Mouse (Mus musculus): Measurements from ENCODE around the gene Sptlc2. TPM values are rescaled to one million over a fixed set of nuclear protein-coding genes. Genes with fewer than 3 reads are reported as not detected.

The Sptlc2 gene
- polyA plus RNA-seq, 2 experiments = 8.0 to 28.2 TPM

- no peak for ATAC-seq (ENCODE audit: insufficient read depth)
- WGBS (ENCODE audit: insufficient replicate concordance) = 70% methylated on average over 6 of the region's 6 CpGs
- Histone ChIP-seq H3K4me2 (ENCODE audit: low read depth) (no peak overlapping the region), H3K27ac (no peak overlapping the region), H3K9me3 (ENCODE audit: control insufficient read depth, low read length) (no peaks in the 10 kb centered on the region), H3K27me3 (ENCODE audit: control insufficient read depth, insufficient read depth, low read length) (no peaks in the 10 kb centered on the region), H3K9ac (replicated peaks) (no peak overlapping the region), H3K36me3 (replicated peaks; ENCODE audit: control insufficient read depth, insufficient read depth, low read depth) (no peaks in the 10 kb centered on the region), H3K4me3 (ENCODE audit: insufficient read depth in 1 of 2, low read depth in 2 of 2, low read length in 2 of 2) (no peak overlapping the region), H3K4me1 (replicated peaks; ENCODE audit: control insufficient read depth in 2 of 2, insufficient read depth in 2 of 2, low read length in 1 of 2) (peaks cover 0 to 2% of the 10 kb centered on the region in 2 experiments; a peak in 2 of 4 replicates)
- no peak for DNase-seq (ENCODE audit: low read depth in 3 of 3, low spot score in 3 of 3)
- TF ChIP-seq EP300 (IDR thresholded peaks at IDR 0.05; ENCODE audit: low read depth) = no peak
- TF ChIP-seq CTCF (IDR thresholded peaks at IDR 0.05; ENCODE audit: low read depth) = no peak
Observed at GRCm38 (mm10) chr12:87374159-87374558, 14.0 kb downstream of the Sptlc2 start.

GRCm38 (mm10) chr12:87369319-87369718, 18.8 kb downstream of the Sptlc2 start:
- Histone ChIP-seq H3K9me3 (ENCODE audit: control insufficient read depth, low read length) (no peaks in the 10 kb centered on the region), H3K4me1 (replicated peaks; ENCODE audit: control insufficient read depth in 2 of 2, insufficient read depth in 2 of 2, low read length in 1 of 2) (no peaks in the 10 kb centered on the region; a peak in 1 of 4 replicates), H3K36me3 (replicated peaks; ENCODE audit: control insufficient read depth, insufficient read depth, low read depth) (no peaks in the 10 kb centered on the region; the same call in 1 of the 2 replicates), H3K27ac (no peak overlapping the region), H3K27me3 (ENCODE audit: control insufficient read depth, insufficient read depth, low read length) (no peaks in the 10 kb centered on the region), H3K4me3 (ENCODE audit: insufficient read depth in 1 of 2, low read depth in 2 of 2, low read length in 2 of 2) (no peak overlapping the region), H3K9ac (replicated peaks) (no peak overlapping the region), H3K4me2 (ENCODE audit: low read depth) (no peak overlapping the region)
- TF ChIP-seq EP300 (IDR thresholded peaks at IDR 0.05; ENCODE audit: low read depth) (no peak), CTCF (IDR thresholded peaks at IDR 0.05; ENCODE audit: low read depth) (no peak)
- DNase-seq (ENCODE audit: low read depth in 3 of 3, low spot score in 3 of 3) = no peak
- 50% methylated on average over 2 of the region's 2 CpGs for WGBS (ENCODE audit: insufficient replicate concordance)
- ATAC-seq (ENCODE audit: insufficient read depth) = no peak

GRCm38 (mm10) chr12:87368092-87368491, 20.1 kb downstream of the Sptlc2 start:
- Histone ChIP-seq H3K36me3 (replicated peaks; ENCODE audit: control insufficient read depth, insufficient read depth, low read depth) (no peaks in the 10 kb centered on the region; the same call in 1 of the 2 replicates), H3K27ac (no peak overlapping the region), H3K4me3 (ENCODE audit: insufficient read depth in 1 of 2, low read depth in 2 of 2, low read length in 2 of 2) (no peak overlapping the region), H3K27me3 (ENCODE audit: control insufficient read depth, insufficient read depth, low read length) (no peaks in the 10 kb centered on the region), H3K4me1 (replicated peaks; ENCODE audit: control insufficient read depth in 2 of 2, insufficient read depth in 2 of 2, low read length in 1 of 2) (no peaks in the 10 kb centered on the region; a peak in 1 of 4 replicates), H3K9me3 (ENCODE audit: control insufficient read depth, low read length) (no peaks in the 10 kb centered on the region), H3K9ac (replicated peaks) (no peak overlapping the region), H3K4me2 (ENCODE audit: low read depth) (no peak overlapping the region)
- ATAC-seq (ENCODE audit: insufficient read depth) (no peak), DNase-seq (ENCODE audit: low read depth in 3 of 3, low spot score in 3 of 3) (no peak)
- TF ChIP-seq EP300 (IDR thresholded peaks at IDR 0.05; ENCODE audit: low read depth) = no peak
- no peak for TF ChIP-seq CTCF (IDR thresholded peaks at IDR 0.05; ENCODE audit: low read depth)

GRCm38 (mm10) chr12:87365676-87366075, 22.5 kb downstream of the Sptlc2 start:
- Histone ChIP-seq H3K9me3 (ENCODE audit: control insufficient read depth, low read length) (no peaks in the 10 kb centered on the region), H3K27ac (no peak overlapping the region), H3K4me2 (ENCODE audit: low read depth) (no peak overlapping the region), H3K4me1 (replicated peaks; ENCODE audit: control insufficient read depth in 2 of 2, insufficient read depth in 2 of 2, low read length in 1 of 2) (no peaks in the 10 kb centered on the region), H3K36me3 (replicated peaks; ENCODE audit: control insufficient read depth, insufficient read depth, low read depth) (no peaks in the 10 kb centered on the region; the same call in 1 of the 2 replicates), H3K9ac (replicated peaks) (no peak overlapping the region), H3K4me3 (ENCODE audit: insufficient read depth in 1 of 2, low read depth in 2 of 2, low read length in 2 of 2) (no peak overlapping the region), H3K27me3 (ENCODE audit: control insufficient read depth, insufficient read depth, low read length) (no peaks in the 10 kb centered on the region)
- ATAC-seq (ENCODE audit: insufficient read depth) (no peak), DNase-seq (ENCODE audit: low read depth in 3 of 3, low spot score in 3 of 3) (no peak)
- TF ChIP-seq EP300 (IDR thresholded peaks at IDR 0.05; ENCODE audit: low read depth) = no peak
- TF ChIP-seq CTCF (IDR thresholded peaks at IDR 0.05; ENCODE audit: low read depth) = no peak
- 76% methylated on average over 9 of the region's 9 CpGs for WGBS (ENCODE audit: insufficient replicate concordance)

- DNase-seq (ENCODE audit: low read depth in 3 of 3, low spot score in 3 of 3) (no peak), ATAC-seq (ENCODE audit: insufficient read depth) (no peak)
- H3K27ac ChIP-seq = no peak overlapping the region
- no peaks in the 10 kb centered on the region for H3K9me3 ChIP-seq (ENCODE audit: control insufficient read depth, low read length)
- H3K4me2 ChIP-seq (ENCODE audit: low read depth) = no peak overlapping the region
- H3K4me3 ChIP-seq (ENCODE audit: insufficient read depth in 1 of 2, low read depth in 2 of 2, low read length in 2 of 2) = no peak overlapping the region
- no peak for TF ChIP-seq CTCF (IDR thresholded peaks at IDR 0.05; ENCODE audit: low read depth)
- no peak for TF ChIP-seq EP300 (IDR thresholded peaks at IDR 0.05; ENCODE audit: low read depth)
- H3K36me3 ChIP-seq (replicated peaks; ENCODE audit: control insufficient read depth, insufficient read depth, low read depth) = no peaks in the 10 kb centered on the region; the same call in none of the 2 replicates
- H3K27me3 ChIP-seq (ENCODE audit: control insufficient read depth, insufficient read depth, low read length) = no peaks in the 10 kb centered on the region
- no peak overlapping the region for H3K9ac ChIP-seq (replicated peaks)
- no peaks in the 10 kb centered on the region for H3K4me1 ChIP-seq (replicated peaks; ENCODE audit: control insufficient read depth in 2 of 2, insufficient read depth in 2 of 2, low read length in 1 of 2)
- WGBS (ENCODE audit: insufficient replicate concordance) = 63% methylated on average over 3 of the region's 3 CpGs
Observed at GRCm38 (mm10) chr12:87362111-87362510, 26.0 kb downstream of the Sptlc2 start.
